Mouse (Mus musculus): Measurements from ENCODE around the gene Rab8a.

DNA sequence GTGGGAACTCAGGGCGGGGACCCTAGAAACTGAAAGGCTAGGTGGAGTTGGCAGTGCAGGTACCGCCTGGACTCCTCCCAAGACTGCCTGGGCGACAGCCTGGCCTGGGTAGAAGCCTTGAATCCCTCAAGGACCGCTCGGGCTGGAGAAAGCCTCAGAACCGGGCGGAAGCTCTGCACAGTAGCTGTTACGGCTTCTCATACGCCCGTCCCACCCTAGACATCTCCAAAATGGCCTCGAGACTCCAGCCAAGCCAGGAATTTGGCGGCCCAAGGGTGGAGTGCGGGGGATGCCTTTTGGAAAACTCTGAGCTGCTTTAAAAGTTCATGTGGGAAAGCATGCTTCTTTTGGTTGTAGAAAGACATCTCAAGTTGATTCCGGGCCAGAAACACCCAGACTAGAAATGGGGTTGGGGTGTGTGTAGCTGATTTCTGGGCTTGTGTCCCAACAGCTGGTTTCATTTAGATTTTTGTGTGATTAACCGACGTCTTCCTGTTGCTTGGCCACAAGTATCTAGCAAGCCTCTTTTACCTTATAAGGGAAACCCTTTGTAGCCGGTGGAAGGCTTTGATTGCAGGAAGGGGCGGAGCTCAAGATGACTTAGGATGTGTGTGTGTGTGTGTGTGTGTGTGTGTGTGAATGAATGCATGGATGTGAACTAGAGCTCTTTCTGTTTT, 24.6 kb upstream of the Rab8a start:
- TF ChIP-seq CTCF (IDR thresholded peaks at IDR 0.05; ENCODE audit: low read depth) (no peak), EP300 (optimal IDR thresholded peaks at IDR 0.05) (peak; percentile 48)
